34 mouse cellular contexts compared by ENCODE assay signal in the genomic region with DNA sequence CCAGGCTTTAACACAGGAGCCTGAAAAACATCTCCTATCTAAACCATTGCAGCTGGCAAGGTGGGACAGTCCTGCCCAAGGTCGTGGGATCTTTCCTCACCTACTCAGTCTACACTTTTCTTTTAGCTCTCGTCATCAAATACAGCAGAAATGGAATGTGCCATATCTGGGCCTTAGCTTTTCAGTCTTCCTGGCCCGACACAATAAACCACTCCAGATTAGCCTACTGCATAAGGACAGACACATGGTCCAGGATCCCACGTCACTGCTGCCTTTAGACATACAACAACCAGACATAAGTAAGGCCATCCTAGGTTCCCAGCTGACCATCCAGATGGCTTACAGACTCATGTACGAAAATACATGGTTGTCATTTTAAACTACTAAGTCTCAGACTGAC. TPM values are rescaled to one million over a fixed set of nuclear protein-coding genes. Genes with fewer than 3 reads are reported as not detected.
A peak's percentile ranks its signal among the peaks of the same experiment; 100 is the strongest.
DNase-seq lines count a peak whose midpoint lies in the region; ATAC-seq lines count a peak whose summit lies in the region.
"Had no signal": no experiment of that assay in that cellular context is flagged by ENCODE, and none has a peak within 500 bp of the region (broad histone marks: within the 10 kb centered on the region; RNA-seq: fewer than 3 reads in every experiment).

No protein-coding gene starts in this region.

- H3K4me3 ChIP-seq in heart, embryonic 15.5 days = no peak overlapping the region
- no peak overlapping the region for H3K4me3 ChIP-seq in midbrain, embryonic 11.5 days (ENCODE audit: low read depth, low read length)
- no peak overlapping the region for H3K4me3 ChIP-seq in midbrain, embryonic 16.5 days (ENCODE audit: low read depth, low read length)
- H3K4me3 ChIP-seq: embryonic facial prominence, embryonic 10.5 days; embryonic facial prominence, embryonic 15.5 days; forebrain, embryonic 13.5 days; gastrocnemius, adult 2 months; hindbrain, embryonic 10.5 days; hindbrain, embryonic 15.5 days; kidney, embryonic 15.5 days; layer of hippocampus, adult 2 months; neural tube, embryonic 15.5 days had no signal

- no peaks in the 10 kb centered on the region for H3K36me3 ChIP-seq in heart, embryonic 15.5 days
- no peaks in the 10 kb centered on the region for H3K36me3 ChIP-seq in midbrain, embryonic 11.5 days (ENCODE audit: control insufficient read depth, insufficient read depth, low read length)
- H3K36me3 ChIP-seq in midbrain, embryonic 16.5 days (ENCODE audit: control insufficient read depth, insufficient read depth, low read length) = no peaks in the 10 kb centered on the region
- H3K36me3 ChIP-seq: embryonic facial prominence, embryonic 10.5 days; embryonic facial prominence, embryonic 15.5 days; hindbrain, embryonic 10.5 days; hindbrain, embryonic 15.5 days; kidney, embryonic 15.5 days; neural tube, embryonic 15.5 days had no signal

- ATAC-seq in heart, embryonic 15.5 days (replicated peaks; ENCODE audit: insufficient number of reproducible peaks, insufficient read depth, low FRiP score, low read depth) = 0 out of 2 replicates have a peak, but pooled peaks have one; percentile 35
- no peak for ATAC-seq in midbrain, embryonic 11.5 days (ENCODE audit: low FRiP score)
- no peak for ATAC-seq in midbrain, embryonic 16.5 days
- ATAC-seq: CD4-positive, CD25-positive, alpha-beta regulatory T cell, adult 4 months; forebrain, embryonic 13.5 days; inflammation-experienced regulatory T-cells, adult 6 months had no signal

- no peak overlapping the region for H3K9ac ChIP-seq in heart, embryonic 15.5 days
- no peak overlapping the region for H3K9ac ChIP-seq in midbrain, embryonic 11.5 days (ENCODE audit: low read length)
- H3K9ac ChIP-seq in midbrain, embryonic 16.5 days (ENCODE audit: low read depth, low read length) = no peak overlapping the region
- H3K9ac ChIP-seq: embryonic facial prominence, embryonic 15.5 days; forebrain, embryonic 13.5 days; hindbrain, embryonic 15.5 days; kidney, embryonic 15.5 days; liver, embryonic 14.5 days; neural tube, embryonic 15.5 days had no signal

- H3K27ac ChIP-seq in heart, embryonic 15.5 days = no peak overlapping the region
- H3K27ac ChIP-seq in midbrain, embryonic 11.5 days (ENCODE audit: low read depth, low read length) = no peak overlapping the region
- H3K27ac ChIP-seq in midbrain, embryonic 16.5 days (ENCODE audit: low read length) = no peak overlapping the region
- H3K27ac ChIP-seq: embryonic facial prominence, embryonic 10.5 days; embryonic facial prominence, embryonic 15.5 days; forebrain, embryonic 13.5 days; gastrocnemius, adult 2 months; hindbrain, embryonic 10.5 days; hindbrain, embryonic 15.5 days; kidney, embryonic 15.5 days; layer of hippocampus, adult 2 months; liver, embryonic 14.5 days; macrophage; neural tube, embryonic 15.5 days; stomach, postnatal 0 days had no signal

- intact Hi-C loops in left cerebral cortex, postnatal 14 days (cut with DNase I) = no loop called here

- H3K27me3 ChIP-seq in heart, embryonic 15.5 days = no peaks in the 10 kb centered on the region
- H3K27me3 ChIP-seq in midbrain, embryonic 11.5 days (ENCODE audit: control insufficient read depth, insufficient read depth, low read length) = peaks cover 29% of the 10 kb centered on the region
- no peaks in the 10 kb centered on the region for H3K27me3 ChIP-seq in midbrain, embryonic 16.5 days (ENCODE audit: control insufficient read depth, insufficient read depth, low read depth, low read length)
- H3K27me3 ChIP-seq: embryonic facial prominence, embryonic 15.5 days; forebrain, embryonic 13.5 days; hindbrain, embryonic 15.5 days; kidney, embryonic 15.5 days; neural tube, embryonic 15.5 days had no signal

- H3K4me1 ChIP-seq in heart, embryonic 15.5 days (replicated peaks) = no peaks in the 10 kb centered on the region
- H3K4me1 ChIP-seq in midbrain, embryonic 11.5 days (ENCODE audit: control insufficient read depth, insufficient read depth, low read length) = no peaks in the 10 kb centered on the region
- peaks cover 8% of the 10 kb centered on the region; the same call in 1 of the 2 replicates for H3K4me1 ChIP-seq in midbrain, embryonic 16.5 days (ENCODE audit: control insufficient read depth, insufficient read depth, low read length)
- H3K4me1 ChIP-seq: embryonic facial prominence, embryonic 10.5 days; hindbrain, embryonic 10.5 days; kidney, embryonic 15.5 days had no signal

- no peaks in the 10 kb centered on the region for H3K9me3 ChIP-seq in heart, embryonic 15.5 days (replicated peaks)
- H3K9me3 ChIP-seq in midbrain, embryonic 11.5 days (ENCODE audit: control insufficient read depth, low read length) = no peaks in the 10 kb centered on the region
- H3K9me3 ChIP-seq in midbrain, embryonic 16.5 days (replicated peaks; ENCODE audit: control insufficient read depth, low read length, poor library complexity, severe bottlenecking) = no peaks in the 10 kb centered on the region; the same call in 1 of the 2 replicates
- H3K9me3 ChIP-seq: embryonic facial prominence, embryonic 10.5 days; embryonic facial prominence, embryonic 15.5 days; forebrain, embryonic 13.5 days; hindbrain, embryonic 10.5 days; hindbrain, embryonic 15.5 days; kidney, embryonic 15.5 days; neural tube, embryonic 15.5 days had no signal

- no peak overlapping the region for H3K4me2 ChIP-seq in heart, embryonic 15.5 days
- no peak overlapping the region for H3K4me2 ChIP-seq in midbrain, embryonic 11.5 days
- no peak overlapping the region for H3K4me2 ChIP-seq in midbrain, embryonic 16.5 days (ENCODE audit: low read length)
- H3K4me2 ChIP-seq: embryonic facial prominence, embryonic 15.5 days; forebrain, embryonic 13.5 days; hindbrain, embryonic 15.5 days; kidney, embryonic 15.5 days; neural tube, embryonic 15.5 days had no signal

- WGBS in heart, embryonic 15.5 days = 50% methylated on average over 5 of the region's 5 CpGs
- 85% methylated on average over 5 of the region's 5 CpGs for WGBS in midbrain, embryonic 11.5 days
- WGBS in midbrain, embryonic 16.5 days = 82% methylated on average over 5 of the region's 5 CpGs

- DNase-seq in heart, adult 18-20 months = no peak
- DNase-seq in midbrain, embryonic 11.5 days (ENCODE audit: low spot score, missing footprints) = peak; percentile 44
- peak; percentile 40 to 47 for DNase-seq in left cerebral cortex, adult 18-20 months (ENCODE audit: low spot score in 2 of 2)
- DNase-seq in left cerebral cortex, postnatal 14 days (ENCODE audit: low spot score in 2 of 2) = peak; percentile 40 to 62
- no peak for DNase-seq in kidney, postnatal 14 days
- DNase-seq: adrenal gland, postnatal 25 days; cerebellum, adult 18-20 months; cerebellum, postnatal 10 days; gastrocnemius, adult 2 months; gastrocnemius, postnatal 36 days; kidney, adult 11 months; kidney, postnatal 36 days; layer of hippocampus, postnatal 36 days; liver; lung, adult 2 months; lung, postnatal 10 days; midbrain, embryonic 14.5 days; thymus, adult 2 months; thymus, postnatal 36 days had no signal

RNA-seq across cellular contexts. Expression of gene Cavin3, which starts 28.0 kb away (rescaled TPM):
- polyA plus RNA-seq in heart, embryonic 15.5 days (2015; fragmentation: Nextera tagmentation; extraction: Ambion mirVana) = 89.3 and 91.4 TPM in 2 replicates
- total RNA-seq in heart, adult 18-20 months (2021) = 10 to 100 TPM; 20.0 to 20.7 TPM
- 24.2 and 24.9 TPM in 2 replicates for polyA plus RNA-seq in midbrain, embryonic 11.5 days (2014; fragmentation: Nextera tagmentation; extraction: Ambion mirVana)
- 28.6 and 31.0 TPM in 2 replicates for polyA plus RNA-seq in midbrain, embryonic 16.5 days (2015; fragmentation: Nextera tagmentation; extraction: Ambion mirVana)
- 10 to 100 TPM; 17.9 to 19.8 TPM for total RNA-seq in left cerebral cortex, adult 18-20 months (2021)
- total RNA-seq in left cerebral cortex, postnatal 14 days (2021) = 10 to 100 TPM; 19.0 to 21.1 TPM
- polyA plus RNA-seq: inflammation-experienced regulatory T-cells, adult 6 months; macrophage had no signal

RNA-seq across cellular contexts. Expression of gene Smpd1, which starts 44.0 kb away (rescaled TPM):
- 54.4 and 61.0 TPM in 2 replicates for polyA plus RNA-seq in heart, embryonic 15.5 days (2015; fragmentation: Nextera tagmentation; extraction: Ambion mirVana)
- total RNA-seq in heart, adult 18-20 months (2021) = 100 to 1,000 TPM; 170 to 189 TPM
- 42.0 and 47.3 TPM in 2 replicates for polyA plus RNA-seq in midbrain, embryonic 11.5 days (2014; fragmentation: Nextera tagmentation; extraction: Ambion mirVana)
- polyA plus RNA-seq in midbrain, embryonic 16.5 days (2015; fragmentation: Nextera tagmentation; extraction: Ambion mirVana) = 95.2 and 104 TPM in 2 replicates
- 100 to 1,000 TPM in 1 of 2 experiments, 10 to 100 TPM in 1; 99.9 to 111 TPM for total RNA-seq in left cerebral cortex, adult 18-20 months (2021)
- 100 to 1,000 TPM; 111 to 112 TPM for total RNA-seq in left cerebral cortex, postnatal 14 days (2021)

Comparison
In these comparisons a context has a peak if more than half of its experiments do, and no peak if none do; other contexts are left out.
1. DNase-seq: peak in midbrain, embryonic 11.5 days (single experiment), left cerebral cortex, adult 18-20 months (2 of 2) and left cerebral cortex, postnatal 14 days (2 of 2); none in heart, adult 18-20 months (0 of 2) and kidney, postnatal 14 days (single experiment).